Mouse (Mus musculus) erythroblast, embryonic 14.5 days (primary cell): ENCODE measurements around the gene Znhit1.

Experiments
- GATA1 ChIP-seq: IDR thresholded peaks from 2 replicates; pipeline ENCODE4 v1.6.1; 2012; ENCODE audit warnings: low read length, inconsistent platforms, mixed read lengths
- TAL1 ChIP-seq: IDR thresholded peaks from 3 replicates; pipeline ENCODE4 v1.6.1; 2012; ENCODE audit warnings: low read length, inconsistent platforms, mixed read lengths

GRCm38 (mm10) chr5:136953015-136953414 is 34.8 kb downstream of the Znhit1 start, which contains the start of gene Fis1:
- TF ChIP-seq GATA1 (no peak), TAL1 (no peak)
